30 mouse cellular contexts compared by ENCODE assay signal in genomic region chr2:143003341-143003740, GRCm38 (mm10). TPM values are rescaled to one million over a fixed set of nuclear protein-coding genes. Genes with fewer than 3 reads are reported as not detected.
A peak's percentile ranks its signal among the peaks of the same experiment; 100 is the strongest.
DNase-seq lines count a peak whose midpoint lies in the region; ATAC-seq and TF ChIP-seq lines count a peak whose summit lies in the region.
"Had no signal": no experiment of that assay in that cellular context is flagged by ENCODE, and none has a peak within 500 bp of the region (broad histone marks: within the 10 kb centered on the region; RNA-seq: fewer than 3 reads in every experiment).

No protein-coding gene starts in this region.

- H3K4me2 ChIP-seq in hindbrain, embryonic 13.5 days, result no peak overlapping the region
- H3K4me2 ChIP-seq in hindbrain, postnatal 0 days (ENCODE audit: low read depth, low read length), result no peak overlapping the region
- no peak overlapping the region for H3K4me2 ChIP-seq in midbrain, embryonic 14.5 days (ENCODE audit: low read length)
- H3K4me2 ChIP-seq in midbrain, embryonic 11.5 days, result no peak overlapping the region
- H3K4me2 ChIP-seq: embryonic facial prominence, embryonic 13.5 days; forebrain, embryonic 15.5 days; heart, embryonic 13.5 days; hindbrain, embryonic 12.5 days had no signal

- H3K4me1 ChIP-seq in hindbrain, embryonic 13.5 days (replicated peaks), result no peaks in the 10 kb centered on the region
- H3K4me1 ChIP-seq in hindbrain, postnatal 0 days (ENCODE audit: insufficient read depth, low read length), result no peaks in the 10 kb centered on the region
- no peaks in the 10 kb centered on the region for H3K4me1 ChIP-seq in midbrain, embryonic 14.5 days (ENCODE audit: control insufficient read depth, insufficient read depth, low read length)
- no peaks in the 10 kb centered on the region for H3K4me1 ChIP-seq in midbrain, embryonic 11.5 days (ENCODE audit: control insufficient read depth, insufficient read depth, low read length)
- H3K4me1 ChIP-seq: embryonic facial prominence, embryonic 10.5 days; embryonic facial prominence, embryonic 13.5 days; forebrain, embryonic 15.5 days; heart, embryonic 10.5 days; heart, embryonic 13.5 days; hindbrain, embryonic 12.5 days had no signal

- no peak for ATAC-seq in hindbrain, embryonic 13.5 days (ENCODE audit: low FRiP score)
- ATAC-seq in hindbrain, postnatal 0 days, result no peak
- no peak for ATAC-seq in midbrain, embryonic 14.5 days (ENCODE audit: low FRiP score, low TSS enrichment)
- ATAC-seq in midbrain, embryonic 11.5 days (ENCODE audit: low FRiP score), result no peak
- no peak for ATAC-seq in erythroblast, adult 5-6 weeks (replicated peaks; ENCODE audit: low FRiP score, poor library complexity, severe bottlenecking)
- ATAC-seq: forebrain, embryonic 15.5 days; inflammation-experienced regulatory T-cells, adult 6 months; intestine, embryonic 16.5 days had no signal

- WGBS in hindbrain, embryonic 13.5 days, result 57% methylated on average over 3 of the region's 3 CpGs
- 39% methylated on average over 3 of the region's 3 CpGs for WGBS in hindbrain, postnatal 0 days
- 76% methylated on average over 3 of the region's 3 CpGs for WGBS in midbrain, embryonic 14.5 days
- 88% methylated on average over 3 of the region's 3 CpGs for whole genome bisulfite sequencing in midbrain, embryonic 11.5 days

- H3K9me3 ChIP-seq in hindbrain, embryonic 13.5 days, result no peaks in the 10 kb centered on the region
- no peaks in the 10 kb centered on the region for H3K9me3 ChIP-seq in hindbrain, postnatal 0 days (ENCODE audit: low read length)
- H3K9me3 ChIP-seq in midbrain, embryonic 14.5 days (ENCODE audit: control insufficient read depth, low read length), result no peaks in the 10 kb centered on the region
- H3K9me3 ChIP-seq in midbrain, embryonic 11.5 days (ENCODE audit: control insufficient read depth, low read length), result no peaks in the 10 kb centered on the region
- H3K9me3 ChIP-seq: embryonic facial prominence, embryonic 10.5 days; embryonic facial prominence, embryonic 13.5 days; forebrain, embryonic 10.5 days; forebrain, embryonic 15.5 days; G1E; heart, embryonic 10.5 days; heart, embryonic 13.5 days; hindbrain, embryonic 12.5 days had no signal

- H3K36me3 ChIP-seq in hindbrain, embryonic 13.5 days, result no peaks in the 10 kb centered on the region
- H3K36me3 ChIP-seq in hindbrain, postnatal 0 days (ENCODE audit: insufficient read depth, low read length), result no peaks in the 10 kb centered on the region
- H3K36me3 ChIP-seq in midbrain, embryonic 14.5 days (ENCODE audit: control insufficient read depth, insufficient read depth, low read length), result no peaks in the 10 kb centered on the region
- H3K36me3 ChIP-seq in midbrain, embryonic 11.5 days (ENCODE audit: control insufficient read depth, insufficient read depth, low read length), result no peaks in the 10 kb centered on the region
- H3K36me3 ChIP-seq: embryonic facial prominence, embryonic 10.5 days; embryonic facial prominence, embryonic 13.5 days; forebrain, embryonic 10.5 days; forebrain, embryonic 15.5 days; G1E; heart, embryonic 10.5 days; heart, embryonic 13.5 days; hindbrain, embryonic 12.5 days had no signal

- peak overlapping the region; percentile 46 for H3K27ac ChIP-seq in hindbrain, embryonic 13.5 days
- H3K27ac ChIP-seq in hindbrain, postnatal 0 days, result no peak overlapping the region
- H3K27ac ChIP-seq in midbrain, embryonic 14.5 days (replicated peaks; ENCODE audit: low read depth, low read length), result no peak overlapping the region
- H3K27ac ChIP-seq in midbrain, embryonic 11.5 days (ENCODE audit: low read depth, low read length), result no peak overlapping the region
- H3K27ac ChIP-seq: embryonic facial prominence, embryonic 10.5 days; embryonic facial prominence, embryonic 13.5 days; forebrain, embryonic 10.5 days; forebrain, embryonic 15.5 days; heart, adult 2 months; heart, embryonic 10.5 days; heart, embryonic 13.5 days; hindbrain, embryonic 12.5 days had no signal

- H3K4me3 ChIP-seq in hindbrain, embryonic 13.5 days, result no peak overlapping the region
- no peak overlapping the region for H3K4me3 ChIP-seq in hindbrain, postnatal 0 days (ENCODE audit: low read length)
- H3K4me3 ChIP-seq in midbrain, embryonic 14.5 days (replicated peaks; ENCODE audit: low read depth, low read length), result no peak overlapping the region
- H3K4me3 ChIP-seq in midbrain, embryonic 11.5 days (ENCODE audit: low read depth, low read length), result no peak overlapping the region
- H3K4me3 ChIP-seq: embryonic facial prominence, embryonic 10.5 days; embryonic facial prominence, embryonic 13.5 days; forebrain, embryonic 10.5 days; forebrain, embryonic 15.5 days; heart, adult 2 months; heart, embryonic 10.5 days; heart, embryonic 13.5 days; hindbrain, embryonic 12.5 days had no signal

- DNase-seq in hindbrain, postnatal 0 days (ENCODE audit: low spot score), result no peak
- DNase-seq in midbrain, embryonic 14.5 days, result peak; percentile 18
- no peak for DNase-seq in midbrain, embryonic 11.5 days (ENCODE audit: low spot score, missing footprints)
- DNase-seq in Muller cell, postnatal 12 days (ENCODE audit: inconsistent ontology term), result peak; percentile 87
- DNase-seq in retina, embryonic 14.5 days (ENCODE audit: low spot score), result peak; percentile 65
- DNase-seq: adrenal gland, adult 2 months; adrenal gland, postnatal 14 days; B cell, adult 2 months; cerebellum, adult 11-12 months; cerebellum, adult 8-10 months; cerebellum, postnatal 10 days; cerebellum, postnatal 36 days; embryo, embryonic 11 days; gastrocnemius, postnatal 10 days; gastrocnemius, postnatal 36 days; heart, adult 2 months; heart, postnatal 14 days; heart, postnatal 4 days had no signal

- H3K27me3 ChIP-seq in hindbrain, embryonic 13.5 days, result no peaks in the 10 kb centered on the region
- no peaks in the 10 kb centered on the region for H3K27me3 ChIP-seq in hindbrain, postnatal 0 days (ENCODE audit: insufficient read depth, low read length)
- H3K27me3 ChIP-seq in midbrain, embryonic 14.5 days (ENCODE audit: control insufficient read depth, insufficient read depth, low read length), result no peaks in the 10 kb centered on the region
- no peaks in the 10 kb centered on the region for H3K27me3 ChIP-seq in midbrain, embryonic 11.5 days (ENCODE audit: control insufficient read depth, insufficient read depth, low read length)
- H3K27me3 ChIP-seq: embryonic facial prominence, embryonic 13.5 days; forebrain, embryonic 15.5 days; heart, embryonic 13.5 days; hindbrain, embryonic 12.5 days had no signal

- no peak overlapping the region for H3K9ac ChIP-seq in hindbrain, embryonic 13.5 days
- H3K9ac ChIP-seq in hindbrain, postnatal 0 days (replicated peaks; ENCODE audit: low read length), result no peak overlapping the region
- H3K9ac ChIP-seq in midbrain, embryonic 14.5 days (replicated peaks; ENCODE audit: low read length), result no peak overlapping the region
- H3K9ac ChIP-seq in midbrain, embryonic 11.5 days (ENCODE audit: low read length), result no peak overlapping the region
- H3K9ac ChIP-seq: embryonic facial prominence, embryonic 13.5 days; forebrain, embryonic 15.5 days; heart, embryonic 13.5 days; hindbrain, embryonic 12.5 days had no signal

- TF ChIP-seq CTCF in hindbrain, postnatal 0 days (IDR thresholded peaks at IDR 0.05; ENCODE audit: low read depth), result no peak

RNA-seq across cellular contexts. Expression of gene Snrpb2, which starts 59.5 kb away (rescaled TPM):
- polyA plus RNA-seq in hindbrain, embryonic 13.5 days (2015; fragmentation: Nextera tagmentation; extraction: Ambion mirVana), result 70.4 and 72.1 TPM in 2 replicates
- total RNA-seq in hindbrain, postnatal 0 days (2014; rRNA removed), result 14.7 and 19.4 TPM in 2 replicates
- 56.8 and 57.9 TPM in 2 replicates for polyA plus RNA-seq in hindbrain, postnatal 0 days (2015; fragmentation: Nextera tagmentation; extraction: Ambion mirVana)
- polyA plus RNA-seq in midbrain, embryonic 14.5 days (2014; fragmentation: Nextera tagmentation; extraction: Ambion mirVana), result 56.8 and 71.0 TPM in 2 replicates
- polyA plus RNA-seq in midbrain, embryonic 11.5 days (2014; fragmentation: Nextera tagmentation; extraction: Ambion mirVana), result 149 and 152 TPM in 2 replicates
- total RNA-seq in erythroblast, adult 5-6 weeks (2015; ENCODE audit: low replicate concordance), result 24.2 and 25.7 TPM in 2 replicates
- 8.1 and 30.4 TPM in 2 replicates for total RNA-seq in erythroblast, adult 5-6 weeks (2017; ENCODE audit: low replicate concordance)

Comparison
In these comparisons a context has a peak if more than half of its experiments do, and no peak if none do; other contexts are left out.
1. DNase-seq: peak in midbrain, embryonic 14.5 days (single experiment), Muller cell, postnatal 12 days (single experiment) and retina, embryonic 14.5 days (single experiment); none in hindbrain, postnatal 0 days (single experiment) and midbrain, embryonic 11.5 days (single experiment).